Mouse (Mus musculus) liver, adult 2 months (tissue): Measurements from ENCODE around the gene Mgarp. TPM values are rescaled to one million over a fixed set of nuclear protein-coding genes. Genes with fewer than 3 reads are reported as not detected.
"Not testable (repeated sequence)": the region's sequence is repeated elsewhere in the genome, so short reads cannot be mapped to it uniquely, and the experiment has no call there.

ENCODE experiments used
- DNase-seq: peaks from one replicate; pipeline ENCODE4 v3.0.0-alpha.2; 2011; ENCODE audit warnings: low read depth, low spot score; ENCODE audit errors: extremely low read depth
- H3K27ac ChIP-seq: fragments of 200-500 bp; replicated peaks from 2 replicates; pipeline ENCODE4 v1.5.1; 2012; ENCODE audit warnings: low read depth, mild to moderate bottlenecking, control low read depth, inconsistent platforms, low read length; ENCODE audit not compliant: insufficient read depth
- H3K27me3 ChIP-seq: fragments of 200-500 bp; 2 replicates; pipeline ENCODE4 v1.6.1; 2012; ENCODE audit warnings: mild to moderate bottlenecking, moderate library complexity, low read length, inconsistent platforms; ENCODE audit not compliant: control insufficient read depth, insufficient read depth
- H3K36me3 ChIP-seq: fragments of 200-500 bp; 2 replicates; pipeline ENCODE4 v1.6.1; 2012; ENCODE audit warnings: low read length, inconsistent platforms; ENCODE audit not compliant: control insufficient read depth, insufficient read depth
- H3K4me1 ChIP-seq: fragments of 200-500 bp; 2 replicates; pipeline ENCODE4 v1.6.1; 2011; ENCODE audit warnings: low read length; ENCODE audit not compliant: control insufficient read depth, insufficient read depth
- H3K4me3 ChIP-seq: fragments of 200-500 bp; 2 replicates; pipeline ENCODE4 v1.5.1; 2011; ENCODE audit warnings: low read depth, mild to moderate bottlenecking, control low read depth, low read length, moderate library complexity; ENCODE audit not compliant: insufficient read depth
- H3K79me2 ChIP-seq: fragments of 200-500 bp; 2 replicates; pipeline ENCODE4 v1.6.1; 2012; ENCODE audit warnings: inconsistent platforms, mild to moderate bottlenecking, low read length, moderate library complexity; ENCODE audit not compliant: control insufficient read depth, insufficient read depth
- H3K9ac ChIP-seq: fragments of 200-500 bp; 2 replicates; pipeline ENCODE4 v1.6.1; 2012; ENCODE audit warnings: low read depth, mild to moderate bottlenecking, control low read depth, inconsistent platforms, low read length
- CTCF ChIP-seq: fragments of 200-500 bp; IDR thresholded peaks from 2 replicates; pipeline ENCODE4 v1.5.1; 2011; ENCODE audit warnings: low read depth, low read length, control low read depth
- POLR2A ChIP-seq: fragments of 200-500 bp; IDR thresholded peaks from 2 replicates; pipeline ENCODE4 v1.6.1; 2011; ENCODE audit warnings: low read length, control low read depth; ENCODE audit not compliant: insufficient read depth; ENCODE audit errors: extremely low read depth
- WGBS: fragments of 180-500 bp; shearing (Covaris S2); methylation state at CpG from one replicate; pipeline ENCODE4 v1.1.7; 2018; 5-methylcytosine and 5-hydroxymethylcytosine counted together
- polyA plus RNA-seq: library from polyadenylated mRNA; depleted of rRNA; stranded (reverse); fragments of >200 nt; gene quantifications from 2 replicates; pipeline ENCODE4 v1.2.3, GENCODE M21; 2012
- total RNA-seq: library from RNA; depleted of rRNA; stranded (reverse); fragments of >200 nt; gene quantifications from 2 replicates; pipeline ENCODE4 v1.2.3, GENCODE M21; 2014

Mgarp gene
- total and polyA plus RNA-seq, 2 experiments = not detected

DNA sequence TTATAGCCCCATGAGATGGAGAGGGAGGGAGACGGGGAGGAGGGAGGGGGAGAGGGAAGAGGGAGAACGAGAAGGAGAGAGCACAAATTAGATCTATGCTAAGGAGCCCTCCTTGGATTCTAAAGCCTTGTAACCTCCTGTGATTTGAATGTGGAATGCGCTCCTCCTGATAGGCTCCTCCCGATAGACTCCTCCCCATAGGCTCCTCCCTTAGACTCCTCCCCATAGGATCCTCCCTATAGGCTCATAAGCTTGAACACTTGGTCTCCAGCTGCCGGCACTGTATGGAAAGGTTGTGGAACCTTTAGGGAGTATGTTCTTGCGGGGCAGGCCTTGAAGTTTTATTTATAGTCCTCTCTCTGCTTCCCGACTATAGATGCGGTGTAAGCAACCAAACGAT is 35.5 kb downstream of the Mgarp start:
- WGBS = 62% methylated on average over 9 of the region's 9 CpGs
- no peak overlapping the region for H3K9ac ChIP-seq
- peaks cover 8% of the 10 kb centered on the region for H3K4me1 ChIP-seq
- H3K27me3 ChIP-seq = no peaks in the 10 kb centered on the region
- TF ChIP-seq POLR2A (no peak), CTCF (no peak)
- no peak overlapping the region for H3K4me3 ChIP-seq
- DNase-seq = no peak
- no peak overlapping the region for H3K27ac ChIP-seq
- H3K79me2 ChIP-seq = no peaks in the 10 kb centered on the region
- H3K36me3 ChIP-seq = no peaks in the 10 kb centered on the region

DNA sequence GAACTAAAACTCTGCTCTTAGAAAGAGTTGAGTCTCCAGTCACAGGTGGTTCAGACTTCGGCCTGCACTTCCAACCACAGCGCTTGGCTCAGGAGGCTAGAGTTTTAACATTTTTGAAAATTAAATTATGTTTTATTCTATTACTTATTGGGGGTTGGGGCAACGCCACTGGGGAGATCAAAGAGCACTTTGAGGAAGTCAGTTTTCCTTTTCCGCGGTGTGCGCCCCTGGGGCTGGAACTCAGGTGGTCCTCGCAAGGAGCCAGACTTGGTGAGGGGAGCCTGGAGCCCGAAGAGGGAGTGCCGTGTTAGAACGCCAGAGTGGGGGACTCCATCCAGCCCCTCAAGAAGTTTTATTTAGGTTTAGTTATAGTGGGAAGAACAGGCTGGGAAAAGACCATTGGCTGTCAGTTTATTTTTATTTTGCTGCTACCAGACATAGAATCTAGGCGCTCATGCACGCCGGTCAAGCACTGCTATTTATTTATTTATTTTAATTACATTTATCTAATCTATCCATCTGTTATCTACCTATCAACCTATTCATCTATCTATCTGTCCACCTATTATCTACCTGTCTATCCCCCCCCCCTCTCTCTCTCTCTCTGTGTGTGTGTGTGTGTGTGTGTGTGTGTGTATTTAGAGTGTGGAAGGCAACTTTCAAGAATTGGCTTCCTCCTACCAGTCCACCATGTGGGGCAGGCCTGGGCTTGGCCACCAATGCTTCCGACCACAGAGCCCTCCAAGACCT is 36.8 kb downstream of the Mgarp start:
- Histone ChIP-seq H3K9ac (no peak overlapping the region), H3K36me3 (no peaks in the 10 kb centered on the region), H3K4me3 (no peak overlapping the region), H3K4me1 (peaks cover 8% of the 10 kb centered on the region), H3K79me2 (no peaks in the 10 kb centered on the region), H3K27me3 (no peaks in the 10 kb centered on the region), H3K27ac (no peak overlapping the region)
- WGBS = 79% methylated on average over 14 of the region's 14 CpGs
- TF ChIP-seq CTCF (no peak), POLR2A (no peak)
- DNase-seq = no peak

DNA sequence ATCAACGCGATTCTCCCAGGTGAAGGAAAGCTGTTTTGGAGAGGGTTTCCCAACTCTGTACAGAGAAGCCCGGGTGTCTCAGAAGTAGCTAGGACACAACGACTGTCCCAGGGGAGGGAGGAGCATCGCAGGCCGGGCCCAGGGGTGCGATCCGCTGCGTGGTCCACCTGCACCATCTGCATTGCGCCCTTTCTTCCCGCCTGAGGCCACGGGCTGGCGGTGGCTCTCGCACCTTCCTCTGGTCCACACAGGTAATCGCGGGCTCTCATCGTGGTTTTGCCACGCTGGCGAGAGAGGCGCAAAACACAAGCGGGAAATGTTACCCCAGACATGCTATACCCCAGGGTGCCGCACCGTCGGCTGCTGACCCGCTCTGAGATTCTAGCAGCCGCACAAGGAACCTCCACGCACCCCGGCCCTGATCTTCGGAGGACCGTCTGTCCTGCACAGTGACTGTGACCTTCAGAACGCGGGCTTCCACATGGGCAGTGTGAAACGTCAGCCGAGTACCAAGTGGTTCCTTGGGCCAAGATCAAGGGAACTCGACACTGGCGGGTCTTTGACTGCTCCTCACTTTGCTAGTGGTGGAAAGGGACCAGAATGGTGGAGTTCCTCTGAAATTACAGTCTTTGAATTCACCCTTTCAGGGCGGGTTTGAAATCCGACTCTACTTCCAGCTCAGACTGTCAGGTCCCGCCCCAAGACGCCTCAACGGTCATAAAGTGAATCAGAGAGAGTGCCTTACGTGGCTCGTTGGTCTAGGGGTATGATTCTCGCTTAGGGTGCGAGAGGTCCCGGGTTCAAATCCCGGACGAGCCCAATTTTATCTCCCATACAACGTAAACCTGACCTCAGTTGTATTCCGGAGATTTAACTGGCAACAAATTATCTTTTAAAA is 37.6 kb downstream of the Mgarp start:
- WGBS = 5% methylated on average over 50 of the region's 50 CpGs
- Histone ChIP-seq H3K4me3 (peak overlapping the region; percentile 68), H3K4me1 (peaks cover 8% of the 10 kb centered on the region), H3K9ac (peak overlapping the region; percentile 38), H3K36me3 (no peaks in the 10 kb centered on the region), H3K27ac (no peak overlapping the region), H3K27me3 (no peaks in the 10 kb centered on the region), H3K79me2 (no peaks in the 10 kb centered on the region)
- DNase-seq = no peak
- no peak for TF ChIP-seq POLR2A
- TF ChIP-seq CTCF = no peak

DNA sequence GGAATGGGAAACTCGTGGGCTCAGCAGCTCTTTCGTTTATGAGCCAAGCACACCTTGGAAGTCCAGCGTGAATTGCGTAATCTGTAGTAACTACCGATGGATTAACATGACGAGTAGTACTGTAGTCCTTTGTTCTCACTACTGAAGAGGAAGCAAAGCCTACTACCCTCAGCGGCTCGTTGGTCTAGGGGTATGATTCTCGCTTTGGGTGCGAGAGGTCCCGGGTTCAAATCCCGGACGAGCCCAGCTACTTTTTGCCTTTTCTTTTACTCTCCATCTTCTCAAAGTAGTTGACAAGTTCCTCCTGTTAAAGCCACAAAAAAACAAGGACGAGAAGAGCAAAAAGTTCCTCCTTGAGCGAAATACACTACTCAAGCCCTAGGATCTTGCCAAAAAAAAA is 38.4 kb downstream of the Mgarp start:
- Histone ChIP-seq H3K27me3 (no peaks in the 10 kb centered on the region), H3K36me3 (no peaks in the 10 kb centered on the region), H3K27ac (no peak overlapping the region), H3K4me3 (no peak overlapping the region), H3K4me1 (peaks cover 8% of the 10 kb centered on the region), H3K9ac (no peak overlapping the region), H3K79me2 (no peaks in the 10 kb centered on the region)
- TF ChIP-seq POLR2A (no peak), CTCF (no peak)
- WGBS = 9% methylated on average over 15 of the region's 15 CpGs
- peak; percentile 79 for DNase-seq

DNA sequence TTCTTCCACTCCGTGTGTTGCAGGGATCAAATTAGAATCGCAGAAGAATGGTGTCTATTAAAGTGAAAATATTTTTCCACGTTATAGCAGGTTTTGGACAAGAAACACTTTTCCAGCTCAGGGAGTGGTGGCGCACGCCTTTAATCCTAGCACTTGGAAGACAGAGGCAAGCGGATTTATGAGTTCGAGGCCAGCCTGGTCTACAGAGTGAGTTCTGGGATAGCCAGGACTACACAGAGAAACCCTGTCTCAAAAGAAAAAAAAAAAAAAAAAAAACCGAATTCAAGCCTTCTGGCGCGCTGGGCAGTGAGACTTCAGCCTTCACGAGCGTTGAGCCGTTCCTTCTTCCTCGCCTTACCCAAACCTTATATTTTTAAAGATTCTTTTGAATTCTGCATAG is 38.9 kb downstream of the Mgarp start:
- WGBS = 52% methylated on average over 14 of the region's 14 CpGs
- H3K4me1 ChIP-seq = peaks cover 8% of the 10 kb centered on the region
- H3K27me3 ChIP-seq = no peaks in the 10 kb centered on the region
- TF ChIP-seq POLR2A (no peak), CTCF (no peak)
- H3K4me3 ChIP-seq = no peak overlapping the region
- H3K27ac ChIP-seq = no peak overlapping the region
- H3K79me2 ChIP-seq = no peaks in the 10 kb centered on the region
- H3K9ac ChIP-seq = no peak overlapping the region
- no peaks in the 10 kb centered on the region for H3K36me3 ChIP-seq
- no peak for DNase-seq

DNA sequence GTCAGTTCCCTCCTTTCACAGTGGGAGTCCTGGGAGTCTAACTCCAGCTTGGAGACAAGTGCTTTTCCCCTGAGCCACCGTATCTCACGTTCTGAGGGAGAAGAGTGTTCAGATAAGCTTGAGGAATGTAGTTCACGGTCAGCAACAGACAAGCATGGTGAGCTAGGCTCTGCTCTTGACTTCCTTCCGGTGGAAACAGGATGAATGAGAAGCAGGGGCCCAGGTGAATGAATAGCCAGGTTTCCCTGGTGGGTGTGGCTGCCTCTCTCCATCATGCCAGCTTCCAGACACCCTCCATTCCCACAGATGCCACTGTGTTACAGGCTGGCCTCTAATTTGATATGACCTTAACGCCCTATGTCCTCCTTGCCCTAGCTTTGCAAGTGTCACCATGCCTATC is 39.5 kb downstream of the Mgarp start:
- H3K27ac ChIP-seq = no peak overlapping the region
- TF ChIP-seq CTCF = no peak
- TF ChIP-seq POLR2A = no peak
- H3K27me3 ChIP-seq = no peaks in the 10 kb centered on the region
- H3K4me1 ChIP-seq = peaks cover 8% of the 10 kb centered on the region
- DNase-seq = no peak
- H3K4me3 ChIP-seq = no peak overlapping the region
- H3K36me3 ChIP-seq = no peaks in the 10 kb centered on the region
- no peak overlapping the region for H3K9ac ChIP-seq
- WGBS = 59% methylated on average over 5 of the region's 5 CpGs
- H3K79me2 ChIP-seq = no peaks in the 10 kb centered on the region

DNA sequence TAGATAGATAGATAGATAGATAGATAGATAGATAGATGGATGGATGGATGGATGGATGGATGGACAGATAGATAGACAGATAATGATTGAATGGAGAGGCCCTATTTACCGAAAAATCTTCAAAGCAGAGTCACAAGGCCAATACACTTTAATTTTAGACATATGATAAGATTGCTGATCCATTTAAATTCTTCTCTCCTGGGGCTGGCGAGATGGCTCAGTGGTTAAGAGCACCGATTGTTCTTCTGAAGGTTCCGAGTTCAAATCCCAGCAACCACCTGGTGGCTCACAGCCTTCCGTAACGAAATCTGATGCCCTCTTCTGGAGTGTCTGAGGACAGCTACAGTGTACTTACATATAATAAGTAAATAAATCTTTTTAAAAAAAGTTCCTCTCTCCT is 41.6 kb downstream of the Mgarp start:
- H3K79me2 ChIP-seq, H3K27me3 ChIP-seq, H3K4me3 ChIP-seq, H3K9ac ChIP-seq, DNase-seq, H3K27ac ChIP-seq, H3K36me3 ChIP-seq, H3K4me1 ChIP-seq: not testable (repeated sequence)
- WGBS = 91% methylated on average over 6 of the region's 6 CpGs
